Mouse (Mus musculus): ENCODE results near the gene Pitpnc1.

Gene Pitpnc1

DNA sequence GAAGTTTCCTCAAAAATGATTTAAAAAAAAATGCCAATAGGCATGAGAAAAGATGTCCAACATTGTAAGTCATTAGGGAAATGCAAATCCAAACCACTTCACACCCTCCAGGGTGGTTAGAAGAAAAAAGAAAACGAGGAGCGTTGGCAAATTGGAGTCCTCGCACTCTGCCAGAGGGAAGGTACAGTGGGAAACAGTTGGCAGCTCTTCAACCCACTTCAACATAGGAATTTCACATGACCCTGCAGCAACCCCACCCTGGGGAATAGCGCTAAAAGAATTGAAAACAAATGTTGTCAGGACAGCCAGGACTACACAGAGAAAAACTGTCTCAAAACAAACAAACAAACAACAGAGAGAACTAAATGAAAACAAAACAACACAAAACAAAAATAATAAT, 32.8 kb downstream of the Pitpnc1 start:
- no peak for DNase-seq

GRCm38 (mm10) chr11:107435776-107436449, 34.6 kb downstream of the Pitpnc1 start:
- DNase-seq: no peak

GRCm38 (mm10) chr11:107431197-107431965, 39.1 kb downstream of the Pitpnc1 start:
- DNase-seq: no peak

DNA sequence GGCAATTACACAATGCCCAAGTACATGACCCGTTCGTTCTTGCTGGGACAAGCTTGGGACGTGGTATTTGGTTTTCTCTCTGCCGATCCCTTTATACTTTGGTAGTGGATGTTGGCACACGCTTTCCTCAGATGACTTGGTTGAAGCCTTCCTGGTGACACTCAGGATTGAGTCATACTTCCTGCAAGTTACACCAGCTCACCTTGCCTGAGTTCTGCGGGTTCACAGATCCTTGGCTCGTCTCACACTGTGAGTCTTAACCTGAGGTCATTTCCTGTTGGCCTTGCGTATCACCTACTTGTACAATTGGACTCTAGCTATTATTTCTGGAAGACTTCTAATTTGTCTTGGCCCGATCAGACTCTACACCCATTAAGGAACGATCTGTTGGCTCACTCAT, 42.5 kb downstream of the Pitpnc1 start:
- no peak for DNase-seq

DNA sequence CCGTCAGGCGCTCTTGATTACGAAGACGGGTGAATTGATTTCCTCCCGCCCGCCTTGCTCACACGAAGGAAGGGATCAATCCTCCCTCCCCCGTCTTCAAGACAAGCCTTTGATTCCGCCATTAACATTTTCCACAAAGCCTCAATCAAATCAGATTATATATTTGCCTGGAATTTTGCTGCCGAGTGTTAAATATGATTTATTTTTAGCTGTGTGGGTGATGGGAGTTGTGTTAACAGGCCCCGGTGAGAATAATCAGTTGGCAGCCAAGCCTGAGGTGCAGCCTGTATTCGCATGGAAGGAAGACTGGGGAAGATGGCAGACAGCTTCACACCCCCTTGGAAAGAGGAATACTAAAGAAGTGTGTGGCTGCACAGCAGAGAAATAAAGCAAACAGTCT, 46.3 kb downstream of the Pitpnc1 start:
- no peak for DNase-seq

GRCm38 (mm10) chr11:107422356-107422754, 48.1 kb downstream of the Pitpnc1 start:
- no peak for DNase-seq

DNA sequence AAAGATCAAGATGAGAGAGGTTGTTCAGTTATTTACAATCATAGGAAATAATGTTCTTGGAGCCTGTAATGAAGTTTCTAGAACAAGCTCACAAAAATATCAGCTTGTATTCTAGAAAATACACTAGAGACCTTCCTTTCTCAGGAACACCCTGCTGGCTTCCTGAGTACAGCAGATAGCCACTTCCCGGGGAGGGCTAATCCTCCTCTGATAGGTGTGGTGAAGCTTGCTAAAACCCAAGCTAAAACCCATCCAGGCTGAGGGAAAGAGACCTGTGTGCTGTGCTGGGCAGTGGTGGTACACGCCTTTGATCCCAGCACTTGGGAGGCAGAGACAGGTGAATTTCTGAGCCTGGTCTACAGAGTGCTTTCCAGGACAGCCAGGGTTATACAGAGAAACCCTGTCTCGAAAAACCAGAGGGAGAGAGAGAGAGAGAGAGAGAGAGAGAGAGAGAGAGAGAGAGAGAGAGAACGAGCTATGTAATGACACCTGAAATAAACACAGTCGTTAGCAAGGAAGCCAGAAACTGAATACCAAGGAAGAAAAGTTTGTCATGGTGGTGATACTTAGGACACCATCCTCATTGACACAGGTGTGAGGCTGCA, 48.6 kb downstream of the Pitpnc1 start:
- no peak for DNase-seq

DNA sequence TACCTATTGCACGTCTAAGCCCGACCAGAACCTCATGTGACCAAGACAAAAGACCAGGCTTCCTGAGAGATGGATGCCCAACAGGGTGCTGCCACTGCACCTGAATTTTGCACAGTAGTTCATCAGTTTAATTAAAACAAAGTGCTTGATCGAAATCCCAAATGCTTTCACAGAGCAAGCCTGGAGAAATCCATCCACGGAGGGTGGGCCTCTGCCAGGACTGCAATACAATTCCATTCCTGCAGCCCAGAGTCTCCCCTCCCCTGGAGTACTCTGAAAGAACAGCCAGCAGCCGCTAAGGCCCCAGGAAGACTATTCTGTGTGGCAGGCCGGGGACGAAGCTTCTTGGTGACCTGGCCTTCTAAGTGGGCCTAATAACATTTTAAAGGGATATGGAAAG, 50.6 kb downstream of the Pitpnc1 start:
- no peak for DNase-seq

GRCm38 (mm10) chr11:107417041-107417583, 53.4 kb downstream of the Pitpnc1 start:
- DNase-seq: no peak

- no peak for DNase-seq
These were observed 54.0 kb downstream of the Pitpnc1 start for GRCm38 (mm10) chr11:107416561-107416926.

DNA sequence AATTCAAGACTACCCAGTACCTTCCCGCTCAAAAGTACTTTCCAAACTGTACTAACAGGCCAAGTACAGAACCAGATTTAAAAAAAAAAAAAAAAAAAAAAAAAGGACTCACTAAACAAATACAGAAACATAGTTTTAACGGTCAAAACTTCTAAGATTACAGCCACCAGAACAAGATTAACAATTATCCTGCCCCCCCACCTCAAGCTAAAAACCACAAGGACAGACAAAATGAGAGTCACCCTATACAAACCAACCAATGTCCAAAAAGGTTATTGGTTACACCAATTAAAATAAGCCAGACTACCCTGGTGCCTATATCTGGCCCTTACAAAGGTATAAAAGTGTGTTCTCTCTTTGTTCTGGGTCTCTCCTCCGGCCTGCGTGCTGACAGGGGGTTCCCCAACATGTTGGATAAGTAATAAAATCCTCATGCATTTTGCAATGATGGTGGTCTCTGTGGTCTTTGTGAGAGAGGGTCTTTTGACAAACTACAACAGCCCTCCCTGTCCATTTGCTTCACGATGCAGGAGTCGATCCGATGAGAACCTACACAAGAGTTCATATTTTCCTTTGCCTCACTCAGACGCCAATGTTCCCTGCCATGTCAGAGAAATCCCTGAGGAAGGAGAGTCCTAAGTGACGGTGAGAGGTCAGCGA, 54.5 kb downstream of the Pitpnc1 start:
- DNase-seq: no peak

DNA sequence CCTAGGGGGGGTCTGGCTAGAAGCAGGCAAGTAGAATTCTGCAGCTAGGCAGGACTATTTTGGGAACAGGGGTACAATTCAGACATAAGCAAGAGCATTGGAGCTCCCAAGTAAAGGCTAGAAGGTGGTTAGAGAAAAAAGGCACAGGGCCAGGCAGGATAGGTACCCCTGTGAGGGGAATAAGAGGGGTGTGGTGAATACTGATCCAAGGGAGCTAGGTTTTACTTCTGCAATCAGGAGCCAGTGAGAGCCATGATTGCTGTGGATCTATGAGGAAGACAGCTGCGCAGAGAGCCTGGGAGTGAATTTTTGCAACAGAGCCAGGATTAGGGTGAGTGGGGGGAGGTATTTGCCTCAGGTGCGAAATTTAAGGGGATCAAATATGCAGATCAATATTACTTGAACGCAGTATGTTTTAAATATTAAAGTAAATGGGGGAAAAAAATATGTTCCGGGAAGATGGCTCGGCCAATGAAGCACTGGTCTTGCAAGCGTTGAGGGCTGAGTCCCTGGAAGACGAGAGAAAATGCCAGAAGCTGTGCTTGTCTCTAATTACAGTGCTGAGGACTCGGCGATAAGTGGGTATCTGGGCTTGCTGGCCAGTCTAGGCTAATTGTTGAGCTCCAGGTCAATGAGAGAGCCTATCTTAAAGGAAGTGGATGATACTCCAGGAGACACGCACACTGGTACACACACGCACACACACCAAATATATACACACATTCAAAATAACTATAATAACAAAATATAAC, 55.3 kb downstream of the Pitpnc1 start:
- DNase-seq: no peak

DNA sequence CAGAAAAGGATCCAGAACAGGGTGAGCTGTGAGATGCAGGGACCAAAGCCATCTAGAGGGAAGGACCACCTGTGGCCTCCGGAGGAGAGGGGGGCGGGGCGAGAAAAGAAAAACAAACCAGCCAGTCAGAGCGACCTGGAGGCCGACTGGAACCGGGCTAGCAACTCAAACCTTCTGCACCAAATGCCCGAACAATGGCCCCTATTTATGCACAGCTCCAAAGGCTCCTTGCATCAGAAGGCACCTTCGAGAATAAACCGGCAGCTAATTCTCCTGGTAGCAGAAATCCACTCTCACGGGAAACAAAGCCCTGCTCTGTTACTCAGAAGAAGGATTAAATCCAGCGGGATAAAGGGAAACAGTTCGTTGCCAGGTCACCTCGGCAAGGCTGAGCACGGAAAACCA, 57.2 kb downstream of the Pitpnc1 start:
- DNase-seq: peak; percentile 42

- DNase-seq: no peak
These were observed 58.4 kb downstream of the Pitpnc1 start for GRCm38 (mm10) chr11:107412128-107412527.

- DNase-seq: no peak
These were observed 58.9 kb downstream of the Pitpnc1 start for GRCm38 (mm10) chr11:107411576-107411975.

- no peak for DNase-seq
These were observed 59.7 kb downstream of the Pitpnc1 start for GRCm38 (mm10) chr11:107410804-107411203.

DNA sequence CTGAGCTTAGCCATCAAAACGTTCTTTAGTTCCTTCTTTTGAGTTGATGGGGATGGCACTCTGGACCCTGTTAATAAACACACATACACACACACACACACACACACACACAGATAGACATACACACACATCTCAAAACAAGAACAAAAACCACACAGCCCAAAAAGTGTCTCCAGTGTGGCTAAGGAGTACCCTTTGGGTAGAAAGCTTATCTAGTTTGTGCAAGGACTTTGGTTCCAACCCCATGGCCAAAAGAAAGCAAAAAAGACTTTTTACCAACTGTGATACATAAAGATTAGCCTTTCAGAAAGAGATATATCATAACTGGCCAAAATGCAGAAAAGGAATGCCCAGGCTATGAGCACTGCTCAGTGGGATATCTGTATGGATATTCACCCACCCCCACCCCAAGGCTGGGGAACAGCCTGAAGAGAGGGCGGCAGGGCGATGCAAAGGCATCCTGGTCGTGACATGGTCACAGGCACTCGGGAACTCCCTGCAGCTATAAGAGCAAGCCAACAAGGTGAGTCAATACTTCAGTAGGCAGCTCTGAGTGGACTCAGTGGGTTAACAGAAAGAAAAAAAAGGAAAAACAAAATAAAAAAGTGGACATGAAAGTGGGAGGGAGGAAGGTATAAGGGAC, 60.3 kb downstream of the Pitpnc1 start:
- no peak for DNase-seq

- DNase-seq: no peak
These were observed 61.6 kb downstream of the Pitpnc1 start for GRCm38 (mm10) chr11:107408886-107409285.

GRCm38 (mm10) chr11:107407698-107408097, 62.8 kb downstream of the Pitpnc1 start:
- DNase-seq: no peak

DNA sequence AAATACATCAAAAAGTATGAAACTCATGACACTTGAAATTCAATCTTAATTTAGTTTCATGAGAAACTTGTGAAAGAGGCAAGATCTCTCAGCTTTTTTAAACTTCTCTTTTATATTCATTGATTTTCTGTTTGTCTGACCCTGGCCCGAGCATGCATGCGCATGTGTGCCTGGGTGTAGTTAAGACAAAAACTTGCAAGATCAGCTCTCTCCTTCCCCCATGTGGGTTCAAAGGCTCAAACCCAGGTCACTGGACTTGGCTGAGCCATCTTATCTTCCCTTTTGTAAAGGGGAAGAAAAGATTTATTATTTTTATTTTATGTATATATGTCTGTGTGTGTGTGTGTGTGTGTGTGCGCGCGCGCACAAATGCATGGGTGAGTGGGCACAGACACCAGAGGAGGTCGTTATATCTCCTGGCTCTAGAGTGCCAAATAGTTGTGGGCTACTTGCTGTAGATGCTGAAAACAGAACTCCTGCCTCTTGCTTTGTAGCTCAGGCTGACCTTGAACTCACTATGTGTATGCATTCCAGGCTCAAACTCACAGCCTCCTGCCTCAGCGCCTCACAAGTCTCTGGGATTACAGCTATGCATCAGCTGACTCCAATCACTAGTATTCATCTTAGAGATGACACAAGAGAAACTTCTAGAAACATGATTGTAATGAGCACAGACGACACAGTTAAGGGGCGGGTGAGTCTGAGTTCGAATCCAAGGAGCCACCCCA, 64.7 kb downstream of the Pitpnc1 start:
- DNase-seq: no peak

DNA sequence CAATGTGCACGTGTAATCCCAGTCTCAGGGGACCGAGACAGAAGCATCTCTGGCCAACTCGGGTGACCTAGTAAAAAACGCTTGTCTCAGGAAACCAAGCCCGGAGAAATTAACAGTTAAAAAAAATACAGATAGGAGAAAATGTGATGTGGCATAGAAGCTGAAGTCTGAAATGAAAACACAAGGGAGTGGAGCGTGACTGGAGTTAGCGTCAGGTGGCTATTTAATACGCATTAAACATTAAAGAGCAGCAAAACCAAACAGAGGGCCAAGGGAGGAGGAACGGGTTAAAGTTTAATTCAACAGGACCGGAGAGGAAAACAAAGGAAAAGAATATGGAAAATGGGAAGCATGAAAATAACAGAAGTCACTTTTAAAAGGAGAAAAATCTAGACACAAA, 67.2 kb downstream of the Pitpnc1 start:
- no peak for DNase-seq

All from right cerebral cortex, postnatal 14 days (tissue).